Mouse (Mus musculus) lung, adult 2 months (tissue): ENCODE results near the gene 6430531B16Rik. TPM values are rescaled to one million over a fixed set of nuclear protein-coding genes. Genes with fewer than 3 reads are reported as not detected.

ENCODE experiments used
- DNase-seq: peaks from one replicate; pipeline ENCODE4 v3.0.0; 2022
- H3K4me1 ChIP-seq: fragments of 200-500 bp; 2 replicates; pipeline ENCODE4 v1.6.1; 2011; ENCODE audit warnings: low read length; ENCODE audit not compliant: control insufficient read depth, insufficient read depth
- H3K4me3 ChIP-seq: fragments of 200-500 bp; replicated peaks from 2 replicates; pipeline ENCODE3; 2011; ENCODE audit warnings: low read depth, mild to moderate bottlenecking, control low read depth, low read length; ENCODE audit errors: extremely low read depth
- CTCF ChIP-seq: fragments of 200-500 bp; IDR thresholded peaks from 2 replicates; pipeline ENCODE4 v1.5.1; 2011; ENCODE audit warnings: mild to moderate bottlenecking, low read length, control low read depth; ENCODE audit not compliant: insufficient read depth
- POLR2A ChIP-seq: fragments of 200-500 bp; IDR thresholded peaks from 2 replicates; pipeline ENCODE4 v1.6.1; 2011; ENCODE audit warnings: low read depth, mild to moderate bottlenecking, control low read depth, low read length, borderline replicate concordance; ENCODE audit errors: extremely low read depth
- WGBS: fragments of 180-500 bp; shearing (Covaris S2); methylation state at CpG from one replicate; pipeline ENCODE4 v1.1.7; 2018; 5-methylcytosine and 5-hydroxymethylcytosine counted together
- polyA plus RNA-seq: library from polyadenylated mRNA; depleted of rRNA; stranded (reverse); fragments of >200 nt; gene quantifications from 2 replicates; pipeline ENCODE4 v1.2.3, GENCODE M21; 2012; rRNA removed

6430531B16Rik gene
- polyA plus RNA-seq, 1 experiment: 6.8 TPM

GRCm38 (mm10) chr7:139944291-139945240 lies 34.0 kb downstream of the 6430531B16Rik start:
- peak; percentile 8 for DNase-seq
- TF ChIP-seq POLR2A (no peak), CTCF (no peak)
- Histone ChIP-seq H3K4me3 (no peak overlapping the region), H3K4me1 (peaks cover 10% of the 10 kb centered on the region)
- 6% methylated on average over 68 of the region's 68 CpGs for WGBS

GRCm38 (mm10) chr7:139943674-139944281 lies 34.8 kb downstream of the 6430531B16Rik start, which contains the start of gene Utf1:
Gene Utf1, plus strand, starts transcription at chr7:139943789.
- Histone ChIP-seq H3K4me1 (peaks cover 10% of the 10 kb centered on the region), H3K4me3 (no peak within 1 kb of the TSS)
- DNase-seq: peak; percentile 18
- TF ChIP-seq POLR2A (no peak), CTCF (no peak)
- under 1% methylated on average over 59 of the region's 59 CpGs for WGBS

- TF ChIP-seq POLR2A (no peak), CTCF (no peak)
- DNase-seq: no peak
- Histone ChIP-seq H3K4me1 (peaks cover 10% of the 10 kb centered on the region), H3K4me3 (no peak overlapping the region)
- 61% methylated on average over 16 of the region's 16 CpGs for WGBS
Measured at GRCm38 (mm10) chr7:139940476-139941209, 37.9 kb downstream of the 6430531B16Rik start.

GRCm38 (mm10) chr7:139937810-139938209 lies 40.7 kb downstream of the 6430531B16Rik start:
- WGBS: 74% methylated on average over 5 of the region's 5 CpGs
- no peak for DNase-seq
- TF ChIP-seq POLR2A (no peak), CTCF (no peak)
- H3K4me3 ChIP-seq: no peak overlapping the region
- H3K4me1 ChIP-seq: no peaks in the 10 kb centered on the region

GRCm38 (mm10) chr7:139937138-139937537 lies 41.4 kb downstream of the 6430531B16Rik start:
- 49% methylated on average over 3 of the region's 3 CpGs for WGBS
- Histone ChIP-seq H3K4me3 (no peak overlapping the region), H3K4me1 (no peaks in the 10 kb centered on the region)
- TF ChIP-seq CTCF: no peak
- TF ChIP-seq POLR2A: no peak
- no peak for DNase-seq

GRCm38 (mm10) chr7:139936705-139937104 lies 41.9 kb downstream of the 6430531B16Rik start:
- Histone ChIP-seq H3K4me3 (no peak overlapping the region), H3K4me1 (no peaks in the 10 kb centered on the region)
- TF ChIP-seq CTCF (no peak), POLR2A (no peak)
- WGBS: 77% methylated on average over 10 of the region's 10 CpGs
- no peak for DNase-seq

GRCm38 (mm10) chr7:139930732-139931131 lies 47.8 kb downstream of the 6430531B16Rik start:
- TF ChIP-seq CTCF (peak; percentile 48), POLR2A (no peak)
- 16% methylated on average over 11 of the region's 11 CpGs for WGBS
- Histone ChIP-seq H3K4me3 (no peak overlapping the region), H3K4me1 (no peaks in the 10 kb centered on the region)
- DNase-seq: peak; percentile 12

Other genes starting within 250 kb of the 6430531B16Rik start
- 0.09 and 0.12 TPM in 2 replicates for gene Adgra1, start 144.6 kb downstream of the 6430531B16Rik start, polyA plus RNA-seq
- 4.8 and 5.6 TPM in 2 replicates for gene Kndc1, start 84.1 kb downstream of the 6430531B16Rik start, polyA plus RNA-seq
- gene Utf1, start 35.0 kb downstream of the 6430531B16Rik start, polyA plus RNA-seq: 0.09 TPM in 1 of 2 replicates, not detected in the other
- 19.2 and 21.2 TPM in 2 replicates for gene Adam8, start 13.8 kb upstream of the 6430531B16Rik start, polyA plus RNA-seq
- 75.7 and 85.5 TPM in 2 replicates for gene Zfp511, start 57.6 kb upstream of the 6430531B16Rik start, polyA plus RNA-seq
- 19.4 and 25.3 TPM in 2 replicates for gene Tubgcp2, start 57.9 kb upstream of the 6430531B16Rik start, polyA plus RNA-seq
- not detected in 2 replicates for gene Msx3, start 70.3 kb upstream of the 6430531B16Rik start, polyA plus RNA-seq
- 0.20 and 0.27 TPM in 2 replicates for gene Caly, start 103.8 kb upstream of the 6430531B16Rik start, polyA plus RNA-seq
- gene Prap1, start 114.6 kb upstream of the 6430531B16Rik start, polyA plus RNA-seq: not detected in 2 replicates
- 20.4 and 27.3 TPM in 2 replicates for gene Fuom, start 123.7 kb upstream of the 6430531B16Rik start, polyA plus RNA-seq
- gene Paox, start 137.0 kb upstream of the 6430531B16Rik start, polyA plus RNA-seq: 6.7 and 11.2 TPM in 2 replicates
- 62.4 and 71.8 TPM in 2 replicates for gene Echs1, start 137.7 kb upstream of the 6430531B16Rik start, polyA plus RNA-seq
- gene Mtg1, start 158.8 kb upstream of the 6430531B16Rik start, polyA plus RNA-seq: 14.7 and 18.2 TPM in 2 replicates
- 0.25 and 0.27 TPM in 2 replicates for gene Sprn, start 176.1 kb upstream of the 6430531B16Rik start, polyA plus RNA-seq
- gene Olfr522, start 186.0 kb upstream of the 6430531B16Rik start, polyA plus RNA-seq: not detected in 2 replicates
- gene Olfr523, start 194.5 kb upstream of the 6430531B16Rik start, polyA plus RNA-seq: not detected in 2 replicates
- not detected in 2 replicates for gene Olfr524, start 227.2 kb upstream of the 6430531B16Rik start, polyA plus RNA-seq
- gene Cd163l1, start 239.5 kb upstream of the 6430531B16Rik start, polyA plus RNA-seq: 1.7 and 2.8 TPM in 2 replicates